Mouse (Mus musculus): ENCODE results near the gene Cd300c. TPM values are rescaled to one million over a fixed set of nuclear protein-coding genes. Genes with fewer than 3 reads are reported as not detected.
A peak's percentile ranks its signal among the peaks of the same experiment; 100 is the strongest.
"Not testable (repeated sequence)": the region's sequence is repeated elsewhere in the genome, so short reads cannot be mapped to it uniquely, and the experiment has no call there.

Gene Cd300c
- polyA plus RNA-seq, 1 experiment from 2014 or later, result not detected

DNA sequence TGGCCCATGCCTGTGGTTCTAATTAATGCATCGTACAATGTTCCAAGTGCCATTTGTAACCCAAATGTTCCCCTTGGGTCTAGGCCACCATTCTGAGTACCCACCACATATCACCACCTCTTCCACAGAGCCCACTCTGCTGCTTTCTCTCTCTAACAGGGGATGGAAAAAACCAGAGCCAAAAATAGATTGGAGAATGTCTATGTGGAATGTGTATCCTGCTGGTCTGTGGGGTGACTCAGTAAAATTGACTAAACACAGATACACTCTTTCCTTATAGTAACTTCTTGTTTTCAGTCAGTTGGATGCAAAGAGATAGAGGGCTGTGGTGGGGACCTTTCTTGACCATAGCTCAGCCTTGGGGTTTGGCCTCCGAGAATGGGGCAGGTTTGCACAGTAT lies 39.4 kb downstream of the Cd300c start:
- Histone ChIP-seq H3K27me3 (replicated peaks) (no peaks in the 10 kb centered on the region), H3K9me3 (no peaks in the 10 kb centered on the region), H3K4me3 (no peak overlapping the region), H3K4me1 (no peaks in the 10 kb centered on the region), H3K9ac (no peak overlapping the region), H3K27ac (no peak overlapping the region), H3K4me2 (replicated peaks) (no peak overlapping the region), H3K36me3 (no peaks in the 10 kb centered on the region)
- 93% methylated on average over 2 of the region's 2 CpGs for WGBS
- ATAC-seq (ENCODE audit: low FRiP score, low read depth), result no peak

DNA sequence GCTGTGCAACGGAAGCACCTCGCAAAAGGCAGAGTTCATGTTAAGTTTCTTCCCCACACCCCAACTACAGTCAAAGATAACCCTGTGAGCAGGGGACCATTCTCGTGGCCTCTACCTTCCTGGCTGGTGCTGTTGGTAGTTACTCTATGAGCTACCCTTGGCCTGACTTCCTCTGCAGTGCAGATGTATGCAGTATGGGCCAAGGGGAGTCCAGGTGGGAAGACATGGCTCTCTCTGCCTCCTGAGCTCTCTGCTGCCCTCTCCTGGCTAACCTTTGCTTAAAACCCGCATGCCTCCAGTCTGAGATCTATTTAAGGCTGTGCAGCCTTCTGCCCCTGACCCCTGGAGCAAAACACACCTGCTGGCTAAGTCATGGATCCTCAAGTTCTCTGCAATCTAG lies 45.0 kb downstream of the Cd300c start:
- WGBS, result 78% methylated on average over 4 of the region's 4 CpGs
- 0 out of 2 replicates have a peak, but pooled peaks cover 4% of the 10 kb centered on the region for H3K9me3 ChIP-seq
- no peak overlapping the region for H3K4me2 ChIP-seq (replicated peaks)
- ATAC-seq (ENCODE audit: low FRiP score, low read depth), result no peak
- no peaks in the 10 kb centered on the region for H3K27me3 ChIP-seq (replicated peaks)
- no peaks in the 10 kb centered on the region for H3K36me3 ChIP-seq
- H3K4me1 ChIP-seq, result no peaks in the 10 kb centered on the region
- H3K9ac ChIP-seq, result no peak overlapping the region
- H3K4me3 ChIP-seq, result no peak overlapping the region
- no peak overlapping the region for H3K27ac ChIP-seq

DNA sequence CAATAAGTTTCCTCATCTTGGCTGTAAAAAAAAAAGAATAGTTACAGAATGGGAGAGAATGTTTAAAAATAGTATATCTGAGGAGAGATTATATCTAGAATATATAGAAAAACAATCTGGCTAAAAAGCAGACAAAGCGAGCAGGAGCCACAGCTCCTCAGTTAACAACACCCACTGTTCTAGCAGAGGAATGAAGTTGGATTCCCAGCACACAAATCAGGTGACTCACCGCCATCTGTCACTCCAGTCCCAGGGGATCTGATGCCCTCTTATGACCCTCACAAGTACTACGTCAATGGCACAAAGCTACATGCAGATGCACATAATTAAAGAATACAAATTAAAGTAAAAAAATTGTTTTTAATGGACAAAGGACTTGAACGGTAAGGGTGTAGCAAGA lies 46.5 kb downstream of the Cd300c start:
- no peaks in the 10 kb centered on the region for H3K4me1 ChIP-seq
- H3K27me3 ChIP-seq (replicated peaks), result no peaks in the 10 kb centered on the region
- H3K36me3 ChIP-seq, result no peaks in the 10 kb centered on the region
- no peak for ATAC-seq (ENCODE audit: low FRiP score, low read depth)
- H3K4me3 ChIP-seq, result no peak overlapping the region
- H3K27ac ChIP-seq, result no peak overlapping the region
- 0 out of 2 replicates have a peak, but pooled peaks cover 4% of the 10 kb centered on the region for H3K9me3 ChIP-seq
- WGBS, result 68% methylated on average over 4 of the region's 4 CpGs
- H3K9ac ChIP-seq, result no peak overlapping the region
- H3K4me2 ChIP-seq (replicated peaks), result no peak overlapping the region

DNA sequence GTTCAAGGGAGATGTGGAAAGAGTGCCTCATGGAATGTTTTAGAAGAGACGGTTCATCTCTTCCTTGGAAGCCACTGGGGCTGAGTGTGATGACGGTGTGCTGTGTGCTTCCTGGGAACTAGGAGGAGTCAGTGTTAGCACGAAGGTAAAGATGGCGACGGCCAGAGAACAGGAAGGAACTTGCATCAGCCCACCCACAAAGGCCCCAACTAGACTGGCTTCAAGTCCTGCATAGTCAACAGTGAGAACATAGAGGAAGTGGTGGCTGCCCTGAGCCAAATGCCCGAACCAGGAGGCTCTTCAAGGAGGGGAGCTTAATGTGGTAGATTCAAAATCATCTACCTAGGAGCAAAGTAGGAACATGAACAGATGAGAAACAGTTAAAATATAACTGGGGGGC lies 51.8 kb downstream of the Cd300c start:
- WGBS, result 84% methylated on average over 6 of the region's 6 CpGs
- Histone ChIP-seq H3K4me3 (no peak overlapping the region), H3K9ac (no peak overlapping the region), H3K9me3 (0 out of 2 replicates have a peak, but pooled peaks cover 4% of the 10 kb centered on the region), H3K36me3 (no peaks in the 10 kb centered on the region), H3K27me3 (replicated peaks) (0 out of 2 replicates have a peak, but pooled peaks cover 3% of the 10 kb centered on the region), H3K4me1 (no peaks in the 10 kb centered on the region), H3K27ac (no peak overlapping the region), H3K4me2 (replicated peaks) (no peak overlapping the region)
- no peak for ATAC-seq (ENCODE audit: low FRiP score, low read depth)

DNA sequence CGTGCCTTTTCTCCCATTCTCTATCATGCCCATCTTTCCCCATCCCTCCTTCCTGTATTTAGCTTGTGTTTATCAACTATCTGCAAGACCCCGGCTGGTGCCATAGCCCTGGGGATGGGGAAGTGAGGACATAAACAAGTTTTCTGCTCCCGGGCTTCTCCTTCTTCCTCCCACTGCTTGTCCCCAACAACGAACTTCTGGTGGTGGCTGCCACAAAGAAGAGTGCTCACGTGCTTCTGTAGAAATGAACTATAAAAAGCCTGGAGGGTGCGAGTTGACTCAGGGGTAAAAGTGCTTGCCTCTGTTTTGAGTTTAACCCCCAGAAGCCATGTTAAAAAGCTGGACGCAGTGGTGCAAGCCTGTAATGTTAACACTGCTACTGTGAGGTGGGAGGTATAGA lies 54.0 kb downstream of the Cd300c start:
- Histone ChIP-seq H3K9me3 (0 out of 2 replicates have a peak, but pooled peaks cover 4% of the 10 kb centered on the region), H3K4me1 (no peaks in the 10 kb centered on the region), H3K27me3 (replicated peaks) (0 out of 2 replicates have a peak, but pooled peaks cover 3% of the 10 kb centered on the region), H3K4me2 (replicated peaks) (no peak overlapping the region), H3K9ac (no peak overlapping the region), H3K4me3 (no peak overlapping the region), H3K27ac (no peak overlapping the region), H3K36me3 (no peaks in the 10 kb centered on the region)
- WGBS, result 62% methylated on average over 7 of the region's 7 CpGs
- ATAC-seq (ENCODE audit: low FRiP score, low read depth), result no peak

DNA sequence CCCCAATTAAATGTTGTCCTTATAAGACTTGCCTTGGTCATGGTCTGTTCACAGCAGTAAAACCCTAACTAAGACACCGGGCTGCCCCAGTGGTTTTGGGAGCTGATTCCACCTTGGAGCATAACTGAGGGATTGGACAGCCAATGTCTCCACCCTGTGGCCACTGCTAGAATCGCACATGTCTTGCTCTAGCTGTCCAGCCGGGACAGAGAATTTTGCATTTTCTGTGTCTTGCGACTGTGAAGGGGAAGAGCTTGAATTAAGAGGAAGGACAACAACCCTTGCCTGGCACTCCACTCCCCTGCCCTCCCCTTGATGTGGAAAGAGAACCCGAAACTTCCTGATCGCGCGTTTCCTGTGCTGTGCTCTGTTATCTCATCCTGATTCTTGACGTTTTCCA lies 56.1 kb downstream of the Cd300c start:
- Histone ChIP-seq H3K36me3 (no peaks in the 10 kb centered on the region), H3K9me3 (no peaks in the 10 kb centered on the region), H3K4me1 (no peaks in the 10 kb centered on the region), H3K4me3 (no peak overlapping the region), H3K27me3 (replicated peaks) (0 out of 2 replicates have a peak, but pooled peaks cover 3% of the 10 kb centered on the region), H3K4me2 (replicated peaks) (no peak overlapping the region), H3K9ac (no peak overlapping the region), H3K27ac (no peak overlapping the region)
- peak; percentile 41; the same call in 1 of the 2 replicates for ATAC-seq (ENCODE audit: low FRiP score, low read depth)
- 21% methylated on average over 9 of the region's 9 CpGs for WGBS

DNA sequence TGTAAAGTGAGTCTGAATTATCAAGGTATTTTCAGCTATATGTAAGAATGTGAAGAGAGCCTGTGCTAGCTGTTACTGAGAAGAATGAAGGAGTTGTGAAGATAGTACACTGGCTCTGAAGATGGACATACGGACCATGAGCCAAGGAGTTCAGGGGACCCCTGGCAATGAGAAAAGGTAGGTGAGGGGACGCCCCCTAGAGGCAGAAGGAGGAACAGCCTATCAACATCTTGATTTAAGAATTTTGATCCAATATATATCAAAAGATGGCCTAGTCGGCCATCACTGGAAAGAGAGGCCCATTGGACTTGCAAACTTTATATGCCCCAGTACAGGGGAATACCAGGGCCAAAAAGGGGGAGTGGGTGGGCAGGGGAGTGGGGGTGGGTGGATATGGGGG lies 59.4 kb downstream of the Cd300c start:
- not testable (repeated sequence) for H3K27ac ChIP-seq; H3K4me2 ChIP-seq (replicated peaks); H3K9me3 ChIP-seq; H3K4me3 ChIP-seq; H3K4me1 ChIP-seq; H3K36me3 ChIP-seq; H3K9ac ChIP-seq; ATAC-seq (ENCODE audit: low FRiP score, low read depth); H3K27me3 ChIP-seq (replicated peaks)
- 44% methylated on average over 3 of the region's 3 CpGs for WGBS

DNA sequence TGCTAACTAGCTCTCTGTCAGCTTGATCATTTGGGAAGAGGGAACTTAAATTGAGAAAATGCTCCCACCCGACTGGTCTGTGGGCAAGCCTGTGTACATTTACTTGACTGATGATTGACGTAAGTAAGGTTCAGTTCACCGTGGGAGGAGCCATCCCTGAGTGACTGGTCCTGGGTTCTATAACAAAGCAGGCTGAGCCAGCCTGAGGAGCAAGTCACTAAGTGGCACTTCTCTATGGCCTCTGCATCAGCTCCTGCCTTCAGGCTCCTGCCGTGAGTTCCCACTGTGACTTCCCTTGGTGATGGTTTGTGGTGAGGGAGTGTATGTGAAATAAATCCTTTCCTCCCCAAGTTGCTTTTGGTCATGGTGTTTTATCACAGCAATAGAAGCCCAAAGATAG lies 60.9 kb downstream of the Cd300c start:
- Histone ChIP-seq H3K36me3 (no peaks in the 10 kb centered on the region), H3K27me3 (replicated peaks) (no peaks in the 10 kb centered on the region), H3K4me1 (no peaks in the 10 kb centered on the region), H3K9ac (no peak overlapping the region), H3K4me3 (no peak overlapping the region), H3K9me3 (no peaks in the 10 kb centered on the region), H3K4me2 (replicated peaks) (no peak overlapping the region), H3K27ac (no peak overlapping the region)
- ATAC-seq (ENCODE audit: low FRiP score, low read depth), result no peak
- WGBS, result 59% methylated on average over 4 of the region's 4 CpGs

DNA sequence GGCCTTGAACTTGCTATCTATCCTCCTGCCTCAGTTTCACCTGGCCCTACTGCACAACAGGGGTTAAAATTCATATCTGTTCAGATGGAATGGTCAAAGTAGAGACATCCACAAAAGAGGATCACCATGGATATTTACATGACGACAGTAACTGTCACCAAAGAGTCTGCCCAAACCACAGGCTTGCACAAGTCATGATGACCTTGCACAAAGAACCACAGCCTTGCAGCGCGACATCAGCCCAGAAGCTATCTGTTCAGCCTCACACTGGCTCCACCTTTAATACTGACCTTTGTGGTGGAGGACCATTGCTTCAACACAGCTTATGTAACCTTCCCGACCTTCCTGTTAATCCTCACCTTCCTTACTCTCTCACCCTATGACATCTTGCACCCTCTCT lies 61.4 kb downstream of the Cd300c start:
- no peaks in the 10 kb centered on the region for H3K27me3 ChIP-seq (replicated peaks)
- H3K4me1 ChIP-seq, result no peaks in the 10 kb centered on the region
- WGBS, result 85% methylated on average over 4 of the region's 4 CpGs
- no peak overlapping the region for H3K4me2 ChIP-seq (replicated peaks)
- H3K4me3 ChIP-seq, result no peak overlapping the region
- no peak overlapping the region for H3K27ac ChIP-seq
- no peaks in the 10 kb centered on the region for H3K9me3 ChIP-seq
- no peak overlapping the region for H3K9ac ChIP-seq
- no peak for ATAC-seq (ENCODE audit: low FRiP score, low read depth)
- H3K36me3 ChIP-seq, result no peaks in the 10 kb centered on the region

Other genes with a start within 250 kb of the Cd300c start
- gene Dnaic2, start 241.7 kb downstream of the Cd300c start, polyA plus RNA-seq (2016; fragmentation: Nextera tagmentation; extraction: Ambion mirVana), result 3.0 and 4.2 TPM in 2 replicates
- 2.0 and 3.1 TPM in 2 replicates for gene Kif19a, start 203.8 kb downstream of the Cd300c start, polyA plus RNA-seq (2016; fragmentation: Nextera tagmentation; extraction: Ambion mirVana)
- gene Btbd17, start 173.2 kb downstream of the Cd300c start, polyA plus RNA-seq (2016; fragmentation: Nextera tagmentation; extraction: Ambion mirVana), result 48.5 and 51.2 TPM in 2 replicates
- not detected in 2 replicates for gene Gpr142, start 170.2 kb downstream of the Cd300c start, polyA plus RNA-seq (2016; fragmentation: Nextera tagmentation; extraction: Ambion mirVana)
- gene Gprc5c, start 118.0 kb downstream of the Cd300c start, polyA plus RNA-seq (2016; fragmentation: Nextera tagmentation; extraction: Ambion mirVana), result 21.6 and 23.9 TPM in 2 replicates
- 0.74 and 0.87 TPM in 2 replicates for gene Cd300a, start 79.1 kb downstream of the Cd300c start, polyA plus RNA-seq (2016; fragmentation: Nextera tagmentation; extraction: Ambion mirVana)
- not detected in 2 replicates for gene Cd300lb, start 34.8 kb downstream of the Cd300c start, polyA plus RNA-seq (2016; fragmentation: Nextera tagmentation; extraction: Ambion mirVana)
- 0.08 and 0.11 TPM in 2 replicates for gene Cd300ld, start 20.8 kb upstream of the Cd300c start, polyA plus RNA-seq (2016; fragmentation: Nextera tagmentation; extraction: Ambion mirVana)
- 1.1 and 1.2 TPM in 2 replicates for gene Cd300c2, start 32.7 kb upstream of the Cd300c start, polyA plus RNA-seq (2016; fragmentation: Nextera tagmentation; extraction: Ambion mirVana)
- gene Cd300ld2, start 47.0 kb upstream of the Cd300c start, polyA plus RNA-seq (2016; fragmentation: Nextera tagmentation; extraction: Ambion mirVana), result not detected in 2 replicates
- gene Cd300ld4, start 57.9 kb upstream of the Cd300c start, polyA plus RNA-seq (2016; fragmentation: Nextera tagmentation; extraction: Ambion mirVana), result not detected in 2 replicates
- gene Cd300ld5, start 68.6 kb upstream of the Cd300c start, polyA plus RNA-seq (2016; fragmentation: Nextera tagmentation; extraction: Ambion mirVana), result not detected in 2 replicates
- not detected in 2 replicates for gene Cd300ld3, start 79.3 kb upstream of the Cd300c start, polyA plus RNA-seq (2016; fragmentation: Nextera tagmentation; extraction: Ambion mirVana)
- not detected in 2 replicates for gene Cd300e, start 93.0 kb upstream of the Cd300c start, polyA plus RNA-seq (2016; fragmentation: Nextera tagmentation; extraction: Ambion mirVana)
- 2.0 and 3.5 TPM in 2 replicates for gene Rab37, start 122.3 kb upstream of the Cd300c start, polyA plus RNA-seq (2016; fragmentation: Nextera tagmentation; extraction: Ambion mirVana)
- 0.61 TPM in 1 of 2 replicates, not detected in the other for gene Cd300lf, start 164.8 kb upstream of the Cd300c start, polyA plus RNA-seq (2016; fragmentation: Nextera tagmentation; extraction: Ambion mirVana)
- gene Slc9a3r1, start 194.2 kb upstream of the Cd300c start, polyA plus RNA-seq (2016; fragmentation: Nextera tagmentation; extraction: Ambion mirVana), result 36.7 and 41.1 TPM in 2 replicates
- gene Tmem104, start 218.3 kb upstream of the Cd300c start, polyA plus RNA-seq (2016; fragmentation: Nextera tagmentation; extraction: Ambion mirVana), result 8.6 and 9.7 TPM in 2 replicates
- 19.7 and 20.3 TPM in 2 replicates for gene Nat9, start 218.7 kb upstream of the Cd300c start, polyA plus RNA-seq (2016; fragmentation: Nextera tagmentation; extraction: Ambion mirVana)

Measured in neural tube, embryonic 12.5 days (tissue).